Mouse (Mus musculus): ENCODE measurements around the gene Fbxl13.

DNA sequence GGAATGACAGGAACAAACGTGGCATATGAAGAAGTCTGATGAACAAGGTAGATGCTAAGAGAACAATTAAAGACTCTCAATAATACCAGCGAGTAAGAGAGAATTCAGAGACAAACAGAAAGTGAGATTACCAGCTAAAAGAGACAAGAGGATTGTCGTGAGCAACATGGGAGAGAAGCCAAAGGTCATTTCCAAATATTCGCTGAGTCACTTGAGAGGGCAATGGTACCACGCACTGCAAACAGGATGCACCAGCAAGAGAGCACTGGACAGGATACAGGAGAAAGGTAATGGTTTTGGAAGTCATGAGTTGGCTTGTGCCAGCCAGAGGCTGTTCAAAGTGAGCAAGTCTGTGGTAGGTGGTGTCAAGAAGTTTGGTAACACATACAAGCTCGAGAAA is 39.5 kb downstream of the Fbxl13 start:
- no peak for TF ChIP-seq POLR2A (IDR thresholded peaks at IDR 0.05; ENCODE audit: borderline replicate concordance, extremely low read depth, insufficient read depth, insufficient read length, poor library complexity, severe bottlenecking)
- no peak for TF ChIP-seq CTCF (IDR thresholded peaks at IDR 0.05; ENCODE audit: borderline replicate concordance, extremely low read depth, insufficient read depth, insufficient read length)

Measured in brain, embryonic 14.5 days (tissue).